Mouse (Mus musculus): Measurements from ENCODE around the gene Gna15. TPM values are rescaled to one million over a fixed set of nuclear protein-coding genes. Genes with fewer than 3 reads are reported as not detected.

Gna15 gene
- polyA plus RNA-seq, 1 experiment from 2014 or later, result 1.8 TPM

DNA sequence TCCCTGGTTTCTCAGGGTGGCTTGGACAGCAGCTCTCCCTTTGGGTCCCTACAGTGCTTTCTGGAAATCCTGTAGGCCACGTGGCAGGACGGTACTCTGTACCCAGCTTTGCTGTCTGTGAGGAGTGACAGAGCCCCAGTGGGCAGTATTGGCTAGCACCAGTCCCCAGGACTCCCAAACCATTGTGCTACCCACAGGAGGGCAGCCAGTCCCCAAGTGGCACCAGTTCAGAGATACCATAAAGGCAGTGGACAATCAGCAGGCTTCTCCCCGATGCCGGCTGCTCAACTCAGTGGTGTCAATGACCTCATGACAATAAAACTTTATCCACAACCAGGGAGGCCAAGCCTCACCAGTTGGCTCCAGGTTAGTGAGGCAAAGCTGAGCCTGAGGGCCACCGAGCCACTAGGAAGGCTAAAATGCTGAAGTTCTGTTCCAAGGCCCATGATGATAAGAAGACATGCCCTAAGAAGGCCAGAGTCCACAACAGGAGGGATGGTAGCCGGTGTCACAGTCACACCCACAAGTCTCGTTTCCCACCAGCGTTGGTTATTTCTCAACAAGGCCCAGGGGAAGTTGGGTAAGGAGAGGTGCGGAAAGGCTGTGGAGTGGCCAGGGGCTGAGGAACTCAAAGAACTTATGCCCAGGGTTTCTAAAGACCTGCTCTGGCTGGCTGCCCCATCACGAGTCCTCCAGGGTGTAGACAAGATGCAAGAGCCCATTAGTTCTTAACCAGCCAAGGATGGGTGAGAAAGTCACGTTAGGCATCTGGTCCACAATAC, 29.6 kb downstream of the Gna15 start:
- no peaks in the 10 kb centered on the region for H3K27me3 ChIP-seq (ENCODE audit: control insufficient read depth, insufficient read depth, low read depth, low read length)
- no peak overlapping the region; the same call in 1 of the 2 replicates for H3K4me3 ChIP-seq (ENCODE audit: low read length)
- no peak overlapping the region for H3K27ac ChIP-seq (ENCODE audit: low read length)
- H3K4me1 ChIP-seq (replicated peaks; ENCODE audit: control insufficient read depth, insufficient read depth, low read length), result peaks cover 13% of the 10 kb centered on the region
- H3K36me3 ChIP-seq (ENCODE audit: control insufficient read depth, insufficient read depth, low read length), result peaks cover 33% of the 10 kb centered on the region
- H3K9ac ChIP-seq (ENCODE audit: low read length), result peak overlapping the region; percentile 86
- no peak for ATAC-seq (ENCODE audit: low read depth)
- no peaks in the 10 kb centered on the region for H3K9me3 ChIP-seq (ENCODE audit: control insufficient read depth, low read length)
- peak overlapping the region; percentile 96; the same call in 1 of the 2 replicates for H3K4me2 ChIP-seq (ENCODE audit: low read depth, low read length)
- WGBS, result 85% methylated on average over 11 of the region's 11 CpGs

GRCm38 (mm10) chr10:81493601-81494220, 30.3 kb downstream of the Gna15 start:
- H3K9ac ChIP-seq (ENCODE audit: low read length), result no peak overlapping the region; the same call in 1 of the 2 replicates
- no peak overlapping the region for H3K4me3 ChIP-seq (ENCODE audit: low read length)
- ATAC-seq (ENCODE audit: low read depth), result no peak
- peaks cover 39% of the 10 kb centered on the region for H3K36me3 ChIP-seq (ENCODE audit: control insufficient read depth, insufficient read depth, low read length)
- no peaks in the 10 kb centered on the region for H3K9me3 ChIP-seq (ENCODE audit: control insufficient read depth, low read length)
- H3K4me2 ChIP-seq (ENCODE audit: low read depth, low read length), result no peak overlapping the region
- WGBS, result 77% methylated on average over 8 of the region's 8 CpGs
- H3K27me3 ChIP-seq (ENCODE audit: control insufficient read depth, insufficient read depth, low read depth, low read length), result no peaks in the 10 kb centered on the region
- peaks cover 13% of the 10 kb centered on the region for H3K4me1 ChIP-seq (replicated peaks; ENCODE audit: control insufficient read depth, insufficient read depth, low read length)
- no peak overlapping the region for H3K27ac ChIP-seq (ENCODE audit: low read length)

DNA sequence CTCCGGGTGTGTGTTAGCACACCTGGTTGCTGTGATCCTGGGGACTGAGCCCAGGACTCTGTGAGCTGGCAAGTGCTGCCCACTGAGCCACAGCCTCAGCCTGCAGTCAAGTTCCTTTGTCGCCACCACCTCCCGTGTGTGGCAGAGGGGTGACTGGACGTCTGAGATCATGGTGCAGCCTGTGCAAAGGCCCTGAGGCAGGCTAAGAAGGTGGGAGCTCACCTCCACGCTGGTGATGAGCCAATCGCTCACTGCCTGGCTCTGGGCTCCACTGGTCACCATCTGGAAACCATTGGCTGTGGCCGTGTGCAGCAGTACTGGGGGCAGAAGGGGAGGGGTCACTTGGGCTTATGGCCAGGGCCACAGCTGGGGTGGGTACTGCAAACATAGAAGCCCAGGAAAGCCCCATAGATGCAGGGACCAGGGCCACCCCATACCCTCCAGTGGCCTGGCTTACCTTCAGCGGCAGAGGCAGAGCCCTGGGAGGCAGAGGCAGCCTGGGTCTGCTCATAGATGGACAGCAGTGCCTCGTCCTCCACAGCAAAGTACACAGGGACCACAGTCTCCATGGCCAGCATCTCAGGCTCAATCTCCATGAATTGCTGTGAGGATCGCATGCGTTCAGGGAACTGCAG, 31.3 kb downstream of the Gna15 start:
- no peaks in the 10 kb centered on the region for H3K27me3 ChIP-seq (ENCODE audit: control insufficient read depth, insufficient read depth, low read depth, low read length)
- no peak overlapping the region for H3K4me2 ChIP-seq (ENCODE audit: low read depth, low read length)
- ATAC-seq (ENCODE audit: low read depth), result no peak
- no peak overlapping the region for H3K9ac ChIP-seq (ENCODE audit: low read length)
- no peak overlapping the region for H3K4me3 ChIP-seq (ENCODE audit: low read length)
- H3K4me1 ChIP-seq (replicated peaks; ENCODE audit: control insufficient read depth, insufficient read depth, low read length), result peaks cover 13% of the 10 kb centered on the region
- 88% methylated on average over 11 of the region's 11 CpGs for WGBS
- H3K27ac ChIP-seq (ENCODE audit: low read length), result no peak overlapping the region
- H3K36me3 ChIP-seq (ENCODE audit: control insufficient read depth, insufficient read depth, low read length), result peaks cover 42% of the 10 kb centered on the region
- no peaks in the 10 kb centered on the region for H3K9me3 ChIP-seq (ENCODE audit: control insufficient read depth, low read length)

- Histone ChIP-seq H3K9ac (ENCODE audit: low read length) (no peak overlapping the region), H3K27me3 (ENCODE audit: control insufficient read depth, insufficient read depth, low read depth, low read length) (no peaks in the 10 kb centered on the region), H3K9me3 (ENCODE audit: control insufficient read depth, low read length) (no peaks in the 10 kb centered on the region), H3K36me3 (ENCODE audit: control insufficient read depth, insufficient read depth, low read length) (peaks cover 56% of the 10 kb centered on the region), H3K4me2 (ENCODE audit: low read depth, low read length) (no peak overlapping the region), H3K4me3 (ENCODE audit: low read length) (no peak overlapping the region), H3K27ac (ENCODE audit: low read length) (no peak overlapping the region), H3K4me1 (replicated peaks; ENCODE audit: control insufficient read depth, insufficient read depth, low read length) (peaks cover 13% of the 10 kb centered on the region)
- 90% methylated on average over 9 of the region's 9 CpGs for WGBS
- no peak for ATAC-seq (ENCODE audit: low read depth)
These were observed 33.0 kb downstream of the Gna15 start for GRCm38 (mm10) chr10:81491018-81491417.

GRCm38 (mm10) chr10:81489941-81490340, 34.1 kb downstream of the Gna15 start:
- Histone ChIP-seq H3K27ac (ENCODE audit: low read length) (no peak overlapping the region), H3K9me3 (ENCODE audit: control insufficient read depth, low read length) (no peaks in the 10 kb centered on the region), H3K9ac (ENCODE audit: low read length) (no peak overlapping the region), H3K4me1 (replicated peaks; ENCODE audit: control insufficient read depth, insufficient read depth, low read length) (peaks cover 8% of the 10 kb centered on the region), H3K4me2 (ENCODE audit: low read depth, low read length) (no peak overlapping the region), H3K4me3 (ENCODE audit: low read length) (no peak overlapping the region), H3K36me3 (ENCODE audit: control insufficient read depth, insufficient read depth, low read length) (peaks cover 56% of the 10 kb centered on the region), H3K27me3 (ENCODE audit: control insufficient read depth, insufficient read depth, low read depth, low read length) (no peaks in the 10 kb centered on the region)
- ATAC-seq (ENCODE audit: low read depth), result no peak
- 76% methylated on average over 14 of the region's 14 CpGs for WGBS

DNA sequence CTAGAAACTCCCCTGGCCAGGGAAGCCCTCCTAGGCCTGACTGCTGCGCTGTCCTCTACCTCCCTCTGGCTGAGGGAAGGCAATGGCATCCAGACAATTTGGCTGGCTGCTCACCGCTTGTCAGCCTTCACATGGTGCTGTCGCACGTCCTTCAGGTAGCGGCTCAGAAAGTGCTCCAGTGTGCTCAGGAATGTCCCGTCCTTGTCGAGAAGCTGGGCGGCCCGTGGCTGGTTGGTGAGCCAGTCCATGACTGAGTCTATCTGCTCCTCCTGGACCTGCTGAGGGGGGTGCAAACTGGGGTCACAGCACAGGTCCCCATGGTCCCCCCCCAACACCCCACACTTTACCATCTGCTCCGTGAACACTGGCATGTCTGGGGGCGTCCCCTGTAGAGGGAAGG, 35.9 kb downstream of the Gna15 start:
- 65% methylated on average over 11 of the region's 11 CpGs for WGBS
- no peaks in the 10 kb centered on the region for H3K4me1 ChIP-seq (replicated peaks; ENCODE audit: control insufficient read depth, insufficient read depth, low read length)
- H3K27ac ChIP-seq (ENCODE audit: low read length), result no peak overlapping the region
- H3K4me2 ChIP-seq (ENCODE audit: low read depth, low read length), result no peak overlapping the region
- H3K9ac ChIP-seq (ENCODE audit: low read length), result no peak overlapping the region
- no peaks in the 10 kb centered on the region for H3K9me3 ChIP-seq (ENCODE audit: control insufficient read depth, low read length)
- H3K4me3 ChIP-seq (ENCODE audit: low read length), result no peak overlapping the region
- H3K36me3 ChIP-seq (ENCODE audit: control insufficient read depth, insufficient read depth, low read length), result peaks cover 53% of the 10 kb centered on the region
- H3K27me3 ChIP-seq (ENCODE audit: control insufficient read depth, insufficient read depth, low read depth, low read length), result no peaks in the 10 kb centered on the region
- no peak for ATAC-seq (ENCODE audit: low read depth)

- no peak for ATAC-seq (ENCODE audit: low read depth)
- no peaks in the 10 kb centered on the region for H3K9me3 ChIP-seq (ENCODE audit: control insufficient read depth, low read length)
- H3K4me3 ChIP-seq (ENCODE audit: low read length), result no peak overlapping the region
- H3K9ac ChIP-seq (ENCODE audit: low read length), result no peak overlapping the region
- peaks cover 38% of the 10 kb centered on the region for H3K36me3 ChIP-seq (ENCODE audit: control insufficient read depth, insufficient read depth, low read length)
- peaks cover 5% of the 10 kb centered on the region; the same call in 1 of the 2 replicates for H3K4me1 ChIP-seq (replicated peaks; ENCODE audit: control insufficient read depth, insufficient read depth, low read length)
- no peak overlapping the region for H3K27ac ChIP-seq (ENCODE audit: low read length)
- H3K4me2 ChIP-seq (ENCODE audit: low read depth, low read length), result no peak overlapping the region
- peaks cover 8% of the 10 kb centered on the region for H3K27me3 ChIP-seq (ENCODE audit: control insufficient read depth, insufficient read depth, low read depth, low read length)
- WGBS, result 88% methylated on average over 10 of the region's 10 CpGs
These were observed 37.5 kb downstream of the Gna15 start for GRCm38 (mm10) chr10:81486496-81486895.

DNA sequence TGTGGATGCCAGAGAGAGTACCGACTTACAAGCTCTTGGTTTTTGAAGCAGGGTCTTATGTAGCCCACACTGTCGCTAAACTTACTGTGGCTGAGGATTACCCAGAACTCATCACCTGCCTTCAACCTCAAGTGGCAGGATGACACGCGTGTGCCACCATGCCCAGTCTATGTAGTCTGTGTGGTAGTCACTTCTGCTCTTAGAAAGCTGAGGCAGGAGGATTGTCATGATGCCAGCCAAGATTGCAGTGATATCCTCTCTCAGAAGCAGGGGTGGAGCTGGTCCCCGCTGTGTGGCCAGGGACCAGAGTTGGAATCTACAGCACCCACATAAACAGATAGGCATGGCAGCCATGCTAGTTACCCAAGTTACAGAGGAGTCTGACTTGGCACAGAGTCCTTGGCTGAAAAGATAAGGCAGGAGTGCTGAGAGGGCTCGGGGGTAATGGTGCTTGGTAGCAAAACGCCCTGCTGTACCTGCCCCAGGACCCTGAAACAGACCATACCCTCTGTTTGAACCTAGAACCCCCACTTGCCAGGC, 38.5 kb downstream of the Gna15 start:
- H3K9ac ChIP-seq (ENCODE audit: low read length), result no peak overlapping the region
- WGBS, result 66% methylated on average over 7 of the region's 7 CpGs
- H3K27me3 ChIP-seq (ENCODE audit: control insufficient read depth, insufficient read depth, low read depth, low read length), result peaks cover 15% of the 10 kb centered on the region

DNA sequence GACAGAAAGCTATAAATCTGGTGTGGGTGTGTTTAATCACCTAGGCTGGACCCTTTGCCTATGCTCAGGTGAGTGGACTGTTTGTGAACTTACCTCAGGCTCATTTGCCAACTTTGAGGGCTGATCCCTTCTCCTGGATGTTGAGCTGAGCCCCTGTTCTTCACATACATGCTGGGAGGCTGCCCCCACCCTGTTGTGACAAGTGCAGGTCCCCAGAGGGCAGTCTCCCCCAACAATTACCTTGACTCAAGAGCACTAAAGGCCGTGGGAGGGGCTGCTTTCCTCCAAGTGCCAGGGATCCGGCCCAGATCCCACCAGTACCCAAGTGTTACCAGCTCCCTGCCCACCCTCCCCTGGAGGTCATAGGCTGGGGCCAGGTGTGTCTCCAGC, 39.0 kb downstream of the Gna15 start:
- Histone ChIP-seq H3K27ac (ENCODE audit: low read length) (no peak overlapping the region), H3K36me3 (ENCODE audit: control insufficient read depth, insufficient read depth, low read length) (peaks cover 29% of the 10 kb centered on the region), H3K27me3 (ENCODE audit: control insufficient read depth, insufficient read depth, low read depth, low read length) (peaks cover 18% of the 10 kb centered on the region), H3K9me3 (ENCODE audit: control insufficient read depth, low read length) (no peaks in the 10 kb centered on the region), H3K4me1 (replicated peaks; ENCODE audit: control insufficient read depth, insufficient read depth, low read length) (peaks cover 5% of the 10 kb centered on the region; the same call in 1 of the 2 replicates), H3K4me2 (ENCODE audit: low read depth, low read length) (no peak overlapping the region), H3K4me3 (ENCODE audit: low read length) (no peak overlapping the region), H3K9ac (ENCODE audit: low read length) (no peak overlapping the region)
- no peak for ATAC-seq (ENCODE audit: low read depth)
- WGBS, result 13% methylated on average over 2 of the region's 2 CpGs

More for the DNA sequence above, 38.5 kb downstream of the Gna15 start:
- Histone ChIP-seq H3K27ac (ENCODE audit: low read length) (no peak overlapping the region), H3K4me3 (ENCODE audit: low read length) (no peak overlapping the region), H3K4me1 (replicated peaks; ENCODE audit: control insufficient read depth, insufficient read depth, low read length) (peaks cover 5% of the 10 kb centered on the region; the same call in 1 of the 2 replicates), H3K36me3 (ENCODE audit: control insufficient read depth, insufficient read depth, low read length) (peaks cover 29% of the 10 kb centered on the region), H3K4me2 (ENCODE audit: low read depth, low read length) (no peak overlapping the region), H3K9me3 (ENCODE audit: control insufficient read depth, low read length) (no peaks in the 10 kb centered on the region)
- ATAC-seq (ENCODE audit: low read depth), result no peak

Data from lung, embryonic 16.5 days (tissue).